Mouse (Mus musculus) cortical plate, adult 2 months (tissue): ENCODE measurements around the gene Serpinb11.

Experiments
- CTCF ChIP-seq: fragments of 200-500 bp; IDR thresholded peaks from 2 replicates; pipeline ENCODE4 v1.5.1; 2011; ENCODE audit warnings: mild to moderate bottlenecking, control low read depth, low read length; ENCODE audit not compliant: insufficient read depth; ENCODE audit errors: extremely low read depth
- POLR2A ChIP-seq: fragments of 200-500 bp; IDR thresholded peaks from 2 replicates; pipeline ENCODE4 v1.6.1; 2011; ENCODE audit warnings: mild to moderate bottlenecking, low read length, control low read depth; ENCODE audit not compliant: insufficient read depth; ENCODE audit errors: extremely low read depth

DNA sequence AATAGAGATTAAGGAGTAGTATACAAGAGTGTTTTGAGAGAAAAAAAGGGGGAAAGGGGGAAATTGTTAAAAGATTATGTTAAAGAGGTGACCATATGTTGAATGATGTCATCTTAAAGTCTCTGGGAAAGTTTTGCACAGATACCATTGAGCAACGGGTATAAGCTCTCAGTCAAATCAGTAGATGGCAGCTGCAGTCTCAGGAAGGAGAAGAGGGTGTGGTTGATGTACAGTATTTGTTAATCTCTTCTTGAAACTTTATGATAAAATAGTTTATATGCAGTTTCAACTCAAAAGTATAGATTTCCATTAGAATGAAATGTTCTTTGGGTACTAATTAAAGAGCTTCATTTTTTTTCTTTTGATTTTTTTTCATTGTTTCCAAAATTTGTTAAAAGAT lies 36.5 kb downstream of the Serpinb11 start:
- TF ChIP-seq CTCF: no peak
- no peak for TF ChIP-seq POLR2A
